Comparison of ENCODE assay signal across 10 mouse cellular contexts in the genomic region with DNA sequence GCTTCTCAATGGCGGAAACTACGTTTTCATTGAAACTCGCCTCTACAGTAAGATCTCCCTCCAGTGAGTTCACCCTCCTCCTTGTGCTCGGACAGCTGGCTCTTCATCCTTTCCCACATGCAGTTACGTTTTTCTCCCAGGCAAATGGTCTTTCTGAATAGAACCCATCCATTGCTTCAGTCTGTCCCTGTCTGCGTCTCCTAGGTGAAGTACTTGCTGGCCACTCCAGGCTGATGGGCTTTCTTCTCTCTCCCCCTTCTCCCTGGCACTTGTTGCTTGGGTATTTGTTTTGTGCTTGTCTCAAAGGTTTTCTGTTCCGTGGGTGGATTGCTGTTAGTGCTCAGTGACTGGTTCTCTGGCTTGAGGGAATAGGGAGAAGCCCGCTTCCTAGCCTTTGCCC.
"Had no signal": no experiment of that assay in that cellular context is flagged by ENCODE, and none has a peak within 500 bp of the region (broad histone marks: within the 10 kb centered on the region; RNA-seq: fewer than 3 reads in every experiment).

No protein-coding gene starts in this region.

- ATAC-seq: liver, embryonic 12.5 days had no signal

- H3K4me3 ChIP-seq: left cerebral cortex, adult 2 months; limb, embryonic 15.5 days; liver, embryonic 12.5 days; midbrain, embryonic 10.5 days had no signal

- DNase-seq: kidney, adult 2 months; kidney, postnatal 25 days; lung, embryonic 14.5 days; lung, postnatal 10 days; lung, postnatal 4 days had no signal

- H3K27me3 ChIP-seq: limb, embryonic 15.5 days; liver, embryonic 12.5 days had no signal

- H3K4me1 ChIP-seq: limb, embryonic 15.5 days; liver, embryonic 12.5 days had no signal

- H3K9me3 ChIP-seq: limb, embryonic 15.5 days; midbrain, embryonic 10.5 days had no signal

- H3K4me2 ChIP-seq: limb, embryonic 15.5 days; liver, embryonic 12.5 days; lung, embryonic 14.5 days had no signal

- H3K9ac ChIP-seq: limb, embryonic 15.5 days; liver, embryonic 12.5 days; lung, embryonic 14.5 days had no signal

- H3K27ac ChIP-seq: left cerebral cortex, adult 2 months; limb, embryonic 15.5 days; liver, embryonic 12.5 days; midbrain, embryonic 10.5 days; stomach, postnatal 0 days had no signal

- H3K36me3 ChIP-seq: limb, embryonic 15.5 days; liver, embryonic 12.5 days; midbrain, embryonic 10.5 days had no signal
